ENCODE assay signal across 11 mouse cellular contexts in the genomic region with DNA sequence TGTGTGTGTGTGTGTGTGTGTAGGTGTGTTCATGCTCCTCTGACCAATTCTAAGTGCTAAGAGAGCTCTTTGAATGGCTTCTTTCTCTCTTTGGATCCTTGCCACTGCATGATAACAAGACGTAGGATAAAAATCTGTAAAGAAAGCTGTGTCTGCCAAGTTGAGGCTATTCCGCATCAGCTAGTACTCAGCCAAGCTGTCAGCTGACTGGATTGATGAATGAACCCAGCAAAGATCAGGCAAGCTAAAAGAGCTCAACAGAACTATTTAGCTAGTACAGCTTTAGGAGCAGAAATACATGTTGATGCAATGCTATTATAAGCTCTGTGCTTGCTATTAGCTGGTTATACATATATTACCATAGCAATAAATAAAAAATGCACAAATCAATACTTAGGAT. TPM values are rescaled to one million over a fixed set of nuclear protein-coding genes. Genes with fewer than 3 reads are reported as not detected.
DNase-seq lines count a peak whose midpoint lies in the region; ATAC-seq and TF ChIP-seq lines count a peak whose summit lies in the region.
"Had no signal": no experiment of that assay in that cellular context is flagged by ENCODE, and none has a peak within 500 bp of the region (broad histone marks: within the 10 kb centered on the region; RNA-seq: fewer than 3 reads in every experiment).

No protein-coding gene starts in this region.

- no peak overlapping the region for H3K9ac ChIP-seq in hindbrain, embryonic 14.5 days
- no peak overlapping the region for H3K9ac ChIP-seq in liver, postnatal 0 days (replicated peaks)
- H3K9ac ChIP-seq: liver, embryonic 14.5 days had no signal

- H3K4me1 ChIP-seq in hindbrain, embryonic 14.5 days (replicated peaks; ENCODE audit: control insufficient read depth, insufficient read depth, low read length), result no peaks in the 10 kb centered on the region
- no peaks in the 10 kb centered on the region for H3K4me1 ChIP-seq in liver, postnatal 0 days (ENCODE audit: insufficient read depth)

- ATAC-seq in hindbrain, embryonic 14.5 days (ENCODE audit: low FRiP score), result peak; percentile 70; the same call in 1 of the 2 replicates
- no peak for ATAC-seq in liver, postnatal 0 days

- 39% methylated on average over 2 of the region's 2 CpGs for WGBS in hindbrain, embryonic 14.5 days
- 69% methylated on average over 2 of the region's 2 CpGs for WGBS in liver, postnatal 0 days (ENCODE audit: insufficient replicate concordance)

- H3K27me3 ChIP-seq in hindbrain, embryonic 14.5 days (ENCODE audit: control insufficient read depth, insufficient read depth, low read length), result no peaks in the 10 kb centered on the region
- H3K27me3 ChIP-seq in liver, postnatal 0 days (ENCODE audit: insufficient read depth, low read length), result no peaks in the 10 kb centered on the region

- no peaks in the 10 kb centered on the region for H3K9me3 ChIP-seq in hindbrain, embryonic 14.5 days (ENCODE audit: control insufficient read depth, low read length)
- H3K9me3 ChIP-seq in liver, postnatal 0 days (ENCODE audit: low read length), result no peaks in the 10 kb centered on the region

- no peak for TF ChIP-seq EP300 in liver, postnatal 0 days (IDR thresholded peaks at IDR 0.05; ENCODE audit: low read depth)

- peak; percentile 19 to 61 for DNase-seq in layer of hippocampus, adult 18-20 months (ENCODE audit: low spot score in 2 of 2)
- no peak for DNase-seq in layer of hippocampus, postnatal 25 days (ENCODE audit: extremely low spot score in 1 of 2, low spot score in 1 of 2)
- DNase-seq in right cerebral cortex, adult 2 months (ENCODE audit: low spot score in 2 of 2), result peak; percentile 16 to 35
- no peak for DNase-seq in right cerebral cortex, postnatal 25 days
- peak; percentile 42 for DNase-seq in hindbrain, embryonic 14.5 days (ENCODE audit: low spot score)
- peak; percentile 35 for DNase-seq in telencephalon, adult 2 months (ENCODE audit: low read depth, low spot score)
- no peak for DNase-seq in heart, postnatal 36 days
- DNase-seq in liver, postnatal 0 days, result no peak
- DNase-seq: gastrocnemius, postnatal 36 days; kidney, adult 18-20 months had no signal

- H3K4me3 ChIP-seq in hindbrain, embryonic 14.5 days (replicated peaks; ENCODE audit: low read length), result no peak overlapping the region
- no peak overlapping the region for H3K4me3 ChIP-seq in liver, postnatal 0 days (ENCODE audit: low read depth, low read length)

- H3K4me2 ChIP-seq in hindbrain, embryonic 14.5 days (replicated peaks), result no peak overlapping the region
- no peak overlapping the region for H3K4me2 ChIP-seq in liver, postnatal 0 days (ENCODE audit: low read depth, low read length)

- TF ChIP-seq CTCF in liver, postnatal 0 days (IDR thresholded peaks at IDR 0.05; ENCODE audit: low read depth), result no peak

- intact Hi-C loops in heart, postnatal 36 days (cut with DNase I), result no loop called here

- H3K27ac ChIP-seq in hindbrain, embryonic 14.5 days, result no peak overlapping the region
- no peak overlapping the region for H3K27ac ChIP-seq in liver, postnatal 0 days (ENCODE audit: low read depth)
- H3K27ac ChIP-seq: liver, embryonic 14.5 days had no signal

- H3K36me3 ChIP-seq in hindbrain, embryonic 14.5 days (replicated peaks; ENCODE audit: control insufficient read depth, insufficient read depth), result no peaks in the 10 kb centered on the region; the same call in 1 of the 2 replicates
- H3K36me3 ChIP-seq in liver, postnatal 0 days (replicated peaks; ENCODE audit: insufficient read depth, low read length), result peaks cover 3% of the 10 kb centered on the region; the same call in 1 of the 2 replicates

RNA-seq across cellular contexts. Expression of gene Fam135a, which starts 25.7 kb away (rescaled TPM):
- total RNA-seq in layer of hippocampus, adult 18-20 months (2021), result 10 to 100 TPM; 23.5 to 23.8 TPM
- 10 to 100 TPM; 22.2 to 31.3 TPM for total RNA-seq in layer of hippocampus, postnatal 25 days (2021)
- polyA plus RNA-seq in hindbrain, embryonic 14.5 days (2014; fragmentation: Nextera tagmentation; extraction: Ambion mirVana), result 27.4 and 27.6 TPM in 2 replicates
- 10 to 100 TPM; 19.6 to 23.7 TPM for total RNA-seq in heart, postnatal 36 days (2021)
- polyA plus RNA-seq in liver, postnatal 0 days (2015; fragmentation: Nextera tagmentation; extraction: Ambion mirVana), result 7.2 and 8.7 TPM in 2 replicates

Comparison
In these comparisons a context has a peak if more than half of its experiments do, and no peak if none do; other contexts are left out.
1. DNase-seq: peak in layer of hippocampus, adult 18-20 months (2 of 2), right cerebral cortex, adult 2 months (2 of 2), hindbrain, embryonic 14.5 days (single experiment) and telencephalon, adult 2 months (single experiment); none in layer of hippocampus, postnatal 25 days (0 of 2), right cerebral cortex, postnatal 25 days (single experiment), heart, postnatal 36 days (0 of 2) and liver, postnatal 0 days (single experiment).